Mouse (Mus musculus) liver, postnatal 0 days (tissue): ENCODE measurements around the gene Ano10.

Experiments used
- CTCF ChIP-seq: sonication (generic); IDR thresholded peaks from 2 replicates; pipeline ENCODE4 v1.5.1; 2016; ENCODE audit warnings: antibody characterized with exemption, low read depth
- EP300 ChIP-seq: IDR thresholded peaks from 2 replicates; pipeline ENCODE4 v1.6.1; 2016; ENCODE audit warnings: antibody characterized with exemption, low read depth, mild to moderate bottlenecking

DNA sequence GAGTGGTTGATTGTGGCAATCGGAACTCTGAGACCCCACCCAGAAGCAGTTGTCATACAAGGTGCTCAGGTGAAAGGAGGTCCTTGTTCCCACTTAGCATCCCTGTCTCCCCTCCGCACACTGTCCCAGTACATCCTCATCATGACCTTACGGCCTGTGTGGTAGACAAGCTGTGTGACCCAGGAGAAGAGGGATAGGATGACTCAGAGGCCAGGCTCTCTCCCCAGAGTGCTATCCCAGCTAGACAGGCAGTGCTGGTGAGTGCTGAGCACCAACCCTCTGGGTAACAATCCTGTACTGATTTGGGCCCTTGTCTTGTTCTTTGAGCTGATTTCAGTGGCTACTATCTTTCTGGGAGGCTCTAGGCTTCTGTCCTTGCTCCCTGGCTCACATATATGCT lies 95.6 kb downstream of the Ano10 start:
- no peak for TF ChIP-seq CTCF
- no peak for TF ChIP-seq EP300
